Mouse (Mus musculus) erythroblast, adult 5-6 weeks (primary cell): ENCODE measurements around the gene Adamts3. TPM values are rescaled to one million over a fixed set of nuclear protein-coding genes. Genes with fewer than 3 reads are reported as not detected.

Source experiments
- ATAC-seq: replicated peaks from 2 replicates; pipeline ENCODE4 v1.8.0; 2016; ENCODE audit warnings: moderate number of reproducible peaks, mild to moderate bottlenecking, moderate TSS enrichment, inconsistent platforms; ENCODE audit not compliant: poor library complexity, low FRiP score, severe bottlenecking
- total RNA-seq, 2 experiments: library from RNA; stranded (forward) in 1 of 2; stranded (reverse) in 1 of 2; fragments of 150-400 nt in 1 of 2; fragments of 200-764, 138-1000 nt in 1 of 2; gene quantifications; 2 replicates each; pipeline versions ENCODE4 v1.2.3 to v1.2.4; 2015 to 2017; ENCODE audit warnings: low replicate concordance in 2 of 2

The Adamts3 gene
- total RNA-seq, 2 experiments from 2014 or later: 0.68 to 1.9 TPM

DNA sequence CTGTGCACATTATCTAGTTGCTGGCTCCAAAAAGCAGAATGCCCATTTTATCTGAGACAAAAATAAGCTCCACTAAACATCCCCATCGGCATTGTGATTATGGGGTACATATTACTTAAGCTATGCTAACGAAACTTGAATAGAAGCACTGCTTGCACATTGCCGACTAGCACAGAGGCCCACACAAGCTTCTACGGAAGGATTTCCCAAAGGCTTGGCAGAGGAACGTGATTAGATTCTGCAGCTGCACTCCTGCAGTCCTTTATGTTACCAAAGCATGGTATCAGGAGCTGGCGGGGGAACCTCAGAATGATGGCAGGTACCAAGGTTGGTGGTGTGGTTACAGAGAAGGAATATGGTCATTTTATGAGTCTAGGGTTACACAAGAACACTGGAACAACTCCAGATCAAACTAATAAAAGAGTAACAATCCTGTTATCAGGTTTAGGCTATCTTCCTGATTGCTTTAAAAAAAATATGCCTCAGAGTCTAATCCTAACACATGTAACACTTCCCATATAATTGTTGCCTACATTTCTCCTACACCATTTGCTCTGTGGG lies 155.6 kb downstream of the Adamts3 start:
- ATAC-seq: no peak

- no peak for ATAC-seq
Observed at GRCm38 (mm10) chr5:89714552-89714951, 168.6 kb downstream of the Adamts3 start.

DNA sequence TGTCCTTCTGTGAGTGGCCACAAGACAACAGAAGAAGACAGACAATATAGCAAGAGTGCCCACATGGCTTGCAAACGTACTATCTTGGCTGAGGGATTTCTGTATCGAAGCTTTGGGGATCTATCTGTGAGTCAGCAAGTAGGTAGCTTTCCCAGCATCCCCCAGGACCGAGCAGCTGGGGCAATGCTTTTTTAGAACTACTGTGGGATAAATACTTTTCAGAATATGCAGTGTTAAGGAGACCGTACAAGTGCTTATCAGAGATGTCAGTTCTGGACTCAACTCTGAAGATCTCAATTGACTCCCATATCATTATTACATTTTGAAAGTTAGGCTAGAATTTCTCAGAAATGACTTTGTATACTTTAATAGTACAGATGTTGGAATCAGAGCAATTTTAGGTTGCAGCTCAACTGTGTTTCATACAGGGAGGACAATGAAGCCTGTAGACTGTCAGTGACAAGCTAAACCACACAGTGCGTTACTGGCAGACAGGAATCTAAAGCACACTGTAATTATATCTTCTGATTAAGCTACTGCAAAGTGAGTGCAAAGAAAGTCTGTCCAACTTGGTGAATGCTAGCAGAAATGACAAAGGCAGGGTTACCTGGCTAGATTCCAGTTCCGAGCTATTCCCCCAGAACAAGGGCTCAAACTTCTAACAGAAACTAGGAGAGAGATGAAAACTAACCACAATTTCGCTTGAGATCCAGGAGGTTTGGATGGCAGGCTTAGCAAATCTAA lies 171.8 kb downstream of the Adamts3 start:
- ATAC-seq: no peak

GRCm38 (mm10) chr5:89709459-89709858 lies 173.7 kb downstream of the Adamts3 start:
- ATAC-seq: no peak

DNA sequence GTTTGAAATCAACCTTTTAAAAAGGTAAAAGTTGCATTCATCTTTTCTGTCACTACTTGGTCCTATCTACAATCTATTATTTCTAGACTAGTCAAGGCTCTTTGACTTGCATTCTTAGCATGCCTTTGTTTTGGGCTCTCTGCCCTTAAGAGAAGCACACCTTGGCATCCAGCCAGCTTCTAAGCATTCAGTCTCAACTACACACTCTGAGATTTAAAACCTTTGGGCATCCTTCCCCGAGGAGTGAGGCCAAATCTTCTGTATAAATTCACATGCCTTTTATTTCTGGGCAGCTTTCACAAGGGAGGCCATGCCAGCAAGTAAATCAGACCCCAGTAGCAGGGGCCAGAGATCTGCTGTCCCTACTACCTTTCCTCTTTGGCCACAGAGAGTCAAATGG lies 178.9 kb downstream of the Adamts3 start:
- ATAC-seq: no peak

DNA sequence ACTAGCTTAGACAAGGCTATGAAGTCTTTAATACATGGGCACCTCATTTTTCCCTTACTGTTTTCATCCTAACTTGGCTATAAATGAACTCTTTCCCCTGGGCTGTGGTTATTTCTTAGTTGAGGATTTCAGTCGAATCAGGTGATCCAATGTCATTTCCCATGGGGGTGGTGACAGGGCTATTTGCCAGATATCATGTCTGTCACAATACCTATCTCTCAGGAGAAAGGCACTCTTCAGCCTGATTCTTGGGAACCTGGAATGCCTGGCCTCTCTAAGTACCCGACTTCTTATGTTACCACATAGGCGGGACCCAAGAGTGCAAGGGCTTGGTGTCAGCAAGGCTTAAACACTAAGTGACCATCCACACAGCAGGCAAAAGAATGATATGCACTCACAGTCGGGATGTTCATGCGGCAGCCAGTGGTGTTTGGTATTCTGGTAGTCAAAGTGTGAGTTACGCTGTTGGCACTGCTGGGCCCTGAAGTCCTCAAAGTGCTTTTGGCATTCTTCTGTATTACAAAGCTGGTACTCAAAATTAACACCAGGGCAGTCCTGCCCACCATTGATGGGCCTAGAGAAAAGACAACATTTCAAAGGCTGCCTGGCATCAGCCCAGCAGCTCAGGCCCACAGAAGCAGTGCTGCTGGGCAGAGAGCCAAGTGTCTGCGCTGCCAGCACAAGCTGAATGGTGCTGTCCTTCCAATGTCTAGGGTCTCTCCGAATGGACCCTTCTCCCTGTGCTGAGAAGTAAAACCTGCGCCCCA lies 181.7 kb downstream of the Adamts3 start:
- ATAC-seq: no peak

DNA sequence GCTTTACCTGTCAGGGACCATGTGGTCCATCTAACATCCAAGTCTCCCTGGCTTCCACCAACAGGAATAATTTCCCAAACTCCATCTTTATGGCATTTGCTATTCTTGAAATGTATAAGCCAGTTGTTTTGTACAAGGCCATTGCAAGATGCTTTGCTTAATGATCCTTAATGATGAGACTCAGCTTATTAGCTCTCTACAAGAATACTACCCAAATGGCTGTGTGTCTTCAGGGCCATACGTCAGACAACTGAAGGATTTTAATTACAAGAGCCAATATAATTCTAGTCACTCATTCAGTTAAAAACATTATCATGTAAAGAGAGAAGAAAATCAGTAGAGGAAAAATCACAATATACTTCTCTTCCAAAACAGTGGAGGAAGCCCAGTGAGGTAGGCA lies 195.3 kb downstream of the Adamts3 start:
- ATAC-seq: no peak

DNA sequence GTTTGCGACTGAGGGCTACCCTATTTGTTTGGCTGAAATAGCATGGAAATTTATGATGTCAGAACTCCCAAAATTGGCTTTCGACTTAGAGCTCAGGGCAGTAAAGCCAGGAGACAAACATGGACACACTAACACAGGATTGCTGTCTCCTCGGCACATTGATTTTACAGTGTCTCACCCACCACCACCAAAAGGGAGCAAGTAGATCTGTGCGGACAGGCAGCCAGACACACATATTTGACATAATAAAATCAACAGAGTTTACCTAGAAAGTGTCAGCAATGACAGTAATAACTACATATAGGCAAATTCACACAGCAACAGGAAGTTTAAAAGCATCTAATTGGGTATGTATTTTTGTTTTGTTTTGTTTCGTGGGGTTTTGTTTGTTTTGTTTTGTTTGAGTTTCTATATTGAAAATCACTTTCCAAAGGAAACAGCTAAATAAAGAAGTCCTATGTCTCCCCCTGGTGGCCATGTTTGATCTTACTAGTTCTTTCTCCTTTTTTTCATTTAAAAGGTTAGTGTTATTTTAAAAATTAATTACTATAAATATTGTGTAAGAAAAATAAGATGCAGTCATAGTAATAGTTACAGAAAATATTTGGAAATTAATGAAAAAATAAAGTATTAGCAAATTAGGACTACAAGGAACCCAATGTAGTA lies 203.1 kb downstream of the Adamts3 start:
- no peak for ATAC-seq

DNA sequence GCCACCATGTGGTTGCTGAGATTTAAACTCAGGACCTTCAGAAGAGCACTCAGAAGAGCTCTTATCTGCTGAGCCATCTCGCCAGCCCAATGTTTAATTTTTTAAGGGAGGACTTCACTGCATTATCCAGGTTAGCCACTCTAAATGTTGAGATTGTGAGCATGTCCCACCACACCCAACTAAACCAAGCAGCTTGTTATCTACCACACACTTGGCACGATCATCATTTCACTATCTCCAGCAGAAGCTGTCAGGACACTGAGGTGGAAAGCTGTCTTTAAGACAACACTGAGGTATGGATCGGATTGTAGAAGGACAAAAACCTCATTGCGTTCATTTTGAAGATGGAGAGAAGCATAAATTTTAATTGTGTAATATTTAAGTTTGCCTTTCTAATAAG lies 205.0 kb downstream of the Adamts3 start:
- ATAC-seq: no peak

GRCm38 (mm10) chr5:89674066-89674848 lies 208.9 kb downstream of the Adamts3 start:
- no peak for ATAC-seq

- ATAC-seq: no peak
Observed at GRCm38 (mm10) chr5:89672950-89673349, 210.2 kb downstream of the Adamts3 start.

DNA sequence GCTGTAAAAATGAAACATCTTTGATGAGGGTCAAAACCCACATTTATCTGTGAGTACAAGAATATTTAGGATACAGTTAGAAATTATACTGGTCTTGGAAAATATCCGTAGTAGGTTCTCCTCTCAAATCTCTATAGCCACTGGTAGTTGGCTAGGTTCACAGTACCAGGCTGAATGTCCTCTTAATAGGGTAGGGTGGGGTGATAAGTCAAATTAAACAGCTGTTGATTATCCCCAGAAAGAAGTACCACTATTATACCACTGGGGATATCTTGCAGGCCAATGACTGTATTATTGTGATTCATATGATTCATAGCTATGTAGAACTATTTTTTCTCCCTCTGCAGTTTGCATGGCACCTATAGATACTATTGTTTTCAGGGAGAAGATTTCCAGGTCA lies 228.8 kb downstream of the Adamts3 start:
- ATAC-seq: no peak

- no peak for ATAC-seq
Observed at GRCm38 (mm10) chr5:89653862-89654261, 229.3 kb downstream of the Adamts3 start.

DNA sequence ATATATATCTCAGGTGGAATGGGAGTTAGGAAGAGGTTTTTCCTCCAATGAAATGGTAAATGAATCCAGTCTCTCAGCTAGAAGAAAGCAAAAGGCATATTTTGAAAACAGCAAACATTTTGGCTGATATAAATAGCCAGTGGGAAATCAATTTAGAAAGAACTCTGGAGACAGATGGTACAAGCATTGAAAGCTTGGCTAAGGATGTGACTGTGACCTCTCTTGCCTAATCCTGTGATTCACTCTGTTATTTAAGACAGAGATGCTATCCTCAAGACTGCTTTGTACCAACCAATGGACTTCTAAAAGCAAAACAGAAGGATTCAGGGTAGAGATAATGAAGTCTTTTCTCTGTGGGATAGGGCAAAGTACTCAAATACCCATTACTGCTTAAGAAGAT lies 236.2 kb downstream of the Adamts3 start:
- ATAC-seq: no peak

GRCm38 (mm10) chr5:89635434-89635833 lies 247.7 kb downstream of the Adamts3 start:
- no peak for ATAC-seq

- ATAC-seq: no peak
Observed at GRCm38 (mm10) chr5:89631599-89631998, 251.5 kb downstream of the Adamts3 start.
